Mouse (Mus musculus): ENCODE measurements around the gene Mfsd5. TPM values are rescaled to one million over a fixed set of nuclear protein-coding genes. Genes with fewer than 3 reads are reported as not detected.

Mfsd5 gene
- polyA plus RNA-seq, 1 experiment from 2014 or later = 46.7 TPM

DNA sequence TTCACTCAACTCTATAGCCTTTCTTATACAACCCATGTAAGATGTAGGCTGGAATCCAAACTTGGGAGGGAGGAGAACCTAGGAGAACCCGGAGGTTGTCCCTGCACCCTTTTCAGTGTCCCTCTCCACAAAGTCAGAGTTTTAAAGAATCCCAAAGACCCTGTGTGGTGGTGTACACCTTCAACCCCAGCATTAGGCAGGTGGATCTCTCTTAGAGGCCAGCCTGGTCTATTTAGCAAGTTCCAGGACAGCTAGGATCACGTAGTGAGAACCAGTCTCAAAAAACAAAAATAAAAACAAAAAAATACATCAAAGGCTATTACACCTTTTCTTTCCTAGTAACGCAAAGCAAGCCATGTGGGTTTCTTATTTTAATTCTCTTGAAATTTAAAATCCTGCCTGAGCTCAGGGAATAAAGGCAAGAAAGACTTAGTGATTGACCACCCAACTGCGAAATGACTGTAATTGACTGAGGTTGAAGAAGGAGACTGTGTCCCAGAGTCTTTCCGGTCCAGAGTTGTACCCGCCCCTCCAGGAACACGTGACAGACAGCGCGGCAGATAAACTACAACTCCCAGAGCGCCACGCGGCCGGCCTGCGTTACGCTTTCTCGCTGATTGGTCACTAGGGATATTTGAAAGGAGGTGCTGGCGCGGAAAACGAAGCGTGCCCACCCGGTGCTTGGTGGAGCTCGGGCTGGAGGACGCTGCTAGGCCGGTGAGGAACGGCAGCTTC lies 16.5 kb downstream of the Mfsd5 start, which contains the start of gene Espl1:
Gene Espl1, plus strand, starts transcription at position 634 of the 735 bp plus-strand sequence.
- Histone ChIP-seq H3K4me3 (peak within 1 kb of the TSS; percentile 80), H3K36me3 (peaks cover 25% of the 10 kb centered on the region), H3K9ac (peak within 1 kb of the TSS; percentile 88), H3K4me2 (peak within 1 kb of the TSS; percentile 97), H3K9me3 (no peaks in the 10 kb centered on the region), H3K27me3 (replicated peaks) (no peaks in the 10 kb centered on the region), H3K27ac (replicated peaks) (no peak within 1 kb of the TSS), H3K4me1 (peaks cover 20% of the 10 kb centered on the region)
- ATAC-seq (ENCODE audit: extremely low read depth, insufficient number of reproducible peaks, low FRiP score, low TSS enrichment) = peak; percentile 95
- WGBS = 8% methylated on average over 25 of the region's 25 CpGs

DNA sequence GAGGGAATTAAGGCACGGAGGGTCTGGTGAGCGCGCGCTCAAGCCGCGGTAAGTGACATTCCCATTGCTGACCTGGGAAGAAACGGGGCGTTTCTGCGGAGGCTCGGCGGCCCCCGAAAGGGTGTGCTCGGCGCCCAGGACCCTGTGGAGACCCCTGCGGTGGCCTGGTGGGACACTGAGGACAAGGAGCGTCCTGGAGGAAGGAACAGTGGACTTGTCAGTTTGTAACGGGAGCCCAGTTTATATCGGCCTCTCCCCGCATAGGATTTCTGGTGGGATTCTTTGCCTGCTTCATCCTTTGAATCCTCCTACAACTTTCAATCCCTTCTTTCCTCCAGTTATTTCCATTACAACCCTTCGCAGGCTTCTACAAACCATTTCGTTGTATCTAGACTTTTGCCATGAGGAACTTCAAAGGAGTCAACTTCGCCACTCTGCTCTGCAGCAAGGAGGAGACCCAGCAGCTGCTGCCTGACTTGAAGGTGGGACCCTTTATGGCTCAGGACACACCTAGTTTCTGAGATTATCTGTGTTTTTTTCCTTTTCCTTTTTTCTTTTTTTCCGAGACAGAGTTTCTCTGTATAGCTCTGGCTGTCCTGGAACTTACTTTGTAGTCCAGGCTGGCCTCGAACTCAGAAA lies 17.2 kb downstream of the Mfsd5 start:
- ATAC-seq (ENCODE audit: extremely low read depth, insufficient number of reproducible peaks, low FRiP score, low TSS enrichment) = 0 out of 2 replicates have a peak, but pooled peaks have one; percentile 15
- Histone ChIP-seq H3K27me3 (replicated peaks) (no peaks in the 10 kb centered on the region), H3K36me3 (peaks cover 31% of the 10 kb centered on the region), H3K4me1 (peaks cover 20% of the 10 kb centered on the region), H3K9ac (peak overlapping the region; percentile 88), H3K4me2 (peak overlapping the region; percentile 97), H3K9me3 (no peaks in the 10 kb centered on the region), H3K4me3 (peak overlapping the region; percentile 80), H3K27ac (replicated peaks) (no peak overlapping the region)
- WGBS = 4% methylated on average over 24 of the region's 24 CpGs

DNA sequence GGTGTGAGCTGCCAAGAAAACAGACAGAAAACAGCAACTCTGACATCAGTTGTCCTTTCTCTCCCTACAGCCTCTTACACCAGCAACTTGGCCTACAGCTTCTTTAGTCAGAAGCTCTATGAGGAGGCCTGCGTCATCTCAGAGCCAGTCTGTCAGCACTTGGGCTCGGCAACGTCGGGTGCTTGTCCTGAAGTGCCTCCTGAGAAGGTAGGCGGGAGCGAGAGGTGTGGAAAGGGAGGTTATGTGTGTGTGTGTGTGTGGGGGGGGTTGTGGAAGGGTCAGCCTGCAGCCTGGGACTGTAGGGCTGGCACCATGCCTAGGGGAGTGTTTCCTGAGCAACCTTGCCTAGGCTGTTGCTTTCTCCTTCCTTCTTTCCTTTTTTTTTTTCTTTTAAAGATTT lies 23.3 kb downstream of the Mfsd5 start:
- peaks cover 20% of the 10 kb centered on the region for H3K4me1 ChIP-seq
- peaks cover 75% of the 10 kb centered on the region for H3K36me3 ChIP-seq
- no peak overlapping the region for H3K4me2 ChIP-seq
- peak overlapping the region; percentile 28; the same call in 1 of the 2 replicates for H3K27ac ChIP-seq (replicated peaks)
- no peaks in the 10 kb centered on the region for H3K9me3 ChIP-seq
- H3K9ac ChIP-seq = no peak overlapping the region
- 31% methylated on average over 6 of the region's 6 CpGs for WGBS
- H3K4me3 ChIP-seq = no peak overlapping the region
- no peaks in the 10 kb centered on the region for H3K27me3 ChIP-seq (replicated peaks)
- peak; percentile 69; the same call in 1 of the 2 replicates for ATAC-seq (ENCODE audit: extremely low read depth, insufficient number of reproducible peaks, low FRiP score, low TSS enrichment)

DNA sequence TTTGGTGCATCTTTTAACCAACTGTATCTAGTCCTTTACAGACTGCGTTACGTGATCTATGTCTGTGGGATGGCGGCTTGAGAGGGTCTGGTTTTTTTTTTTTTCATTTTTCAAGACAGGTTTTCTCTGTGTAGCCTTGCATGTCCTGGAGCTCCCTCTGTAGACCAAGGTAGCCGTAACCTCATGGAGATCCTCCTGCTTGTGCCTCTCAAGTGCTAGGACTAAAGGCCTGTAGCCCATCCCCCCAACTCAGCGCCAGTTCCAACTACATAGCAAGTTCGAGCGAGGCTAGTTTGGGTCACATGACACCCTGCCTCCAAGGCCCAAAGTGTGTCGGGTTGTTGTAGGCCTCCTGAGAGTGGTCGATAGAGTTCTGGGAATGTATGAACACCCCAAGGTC lies 29.5 kb downstream of the Mfsd5 start:
- no peak overlapping the region for H3K4me3 ChIP-seq
- no peak overlapping the region for H3K9ac ChIP-seq
- no peaks in the 10 kb centered on the region for H3K27me3 ChIP-seq (replicated peaks)
- H3K4me2 ChIP-seq = no peak overlapping the region
- peaks cover 95% of the 10 kb centered on the region for H3K36me3 ChIP-seq
- H3K27ac ChIP-seq (replicated peaks) = no peak overlapping the region
- 83% methylated on average over 9 of the region's 9 CpGs for whole genome bisulfite sequencing
- no peaks in the 10 kb centered on the region for H3K9me3 ChIP-seq
- H3K4me1 ChIP-seq = 0 out of 2 replicates have a peak, but pooled peaks cover 2% of the 10 kb centered on the region
- ATAC-seq (ENCODE audit: extremely low read depth, insufficient number of reproducible peaks, low FRiP score, low TSS enrichment) = no peak

DNA sequence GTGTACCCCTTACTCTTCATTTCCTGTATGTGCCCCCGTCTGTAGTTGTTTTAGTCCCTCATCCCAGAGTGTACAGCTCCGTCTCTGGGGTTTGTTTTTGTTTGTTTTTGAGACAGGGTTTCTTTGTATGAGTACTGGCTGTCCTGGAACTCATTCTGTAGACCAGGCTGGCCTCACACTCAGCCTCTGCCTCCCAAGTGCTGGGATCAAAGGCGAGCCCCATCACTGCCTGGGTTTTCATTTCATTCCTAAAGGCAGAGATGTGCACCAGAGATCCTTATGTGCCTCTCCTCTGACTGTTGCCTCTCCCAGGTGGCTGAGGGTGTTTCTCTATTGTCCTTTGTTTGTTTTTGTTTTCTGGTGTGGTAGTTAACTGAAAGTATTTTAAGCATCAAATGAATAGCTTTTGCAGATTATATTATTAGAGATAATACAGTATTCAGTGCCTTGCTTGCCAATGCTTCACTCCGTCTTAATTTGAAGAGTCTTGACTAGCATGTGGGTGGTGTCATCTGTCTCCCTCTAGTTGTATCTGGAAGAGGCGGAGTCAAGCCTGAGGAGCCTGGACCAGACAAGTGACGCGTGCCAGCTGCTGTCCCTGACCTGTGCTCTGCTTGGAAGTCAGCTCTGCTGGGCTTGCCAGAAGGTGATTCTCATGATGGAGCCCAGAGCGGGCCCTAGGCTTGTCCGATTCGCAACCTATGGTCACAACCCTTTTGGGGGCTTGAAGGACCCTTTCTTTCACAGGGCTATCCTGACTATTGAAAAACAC lies 31.0 kb downstream of the Mfsd5 start:
- Histone ChIP-seq H3K4me3 (no peak overlapping the region), H3K4me1 (0 out of 2 replicates have a peak, but pooled peaks cover 2% of the 10 kb centered on the region), H3K4me2 (no peak overlapping the region), H3K9ac (no peak overlapping the region), H3K27ac (replicated peaks) (0 out of 2 replicates have a peak overlapping the region, but pooled peaks have one; percentile 1), H3K27me3 (replicated peaks) (no peaks in the 10 kb centered on the region), H3K9me3 (no peaks in the 10 kb centered on the region), H3K36me3 (peaks cover 95% of the 10 kb centered on the region)
- no peak for ATAC-seq (ENCODE audit: extremely low read depth, insufficient number of reproducible peaks, low FRiP score, low TSS enrichment)
- 52% methylated on average over 10 of the region's 10 CpGs for WGBS

DNA sequence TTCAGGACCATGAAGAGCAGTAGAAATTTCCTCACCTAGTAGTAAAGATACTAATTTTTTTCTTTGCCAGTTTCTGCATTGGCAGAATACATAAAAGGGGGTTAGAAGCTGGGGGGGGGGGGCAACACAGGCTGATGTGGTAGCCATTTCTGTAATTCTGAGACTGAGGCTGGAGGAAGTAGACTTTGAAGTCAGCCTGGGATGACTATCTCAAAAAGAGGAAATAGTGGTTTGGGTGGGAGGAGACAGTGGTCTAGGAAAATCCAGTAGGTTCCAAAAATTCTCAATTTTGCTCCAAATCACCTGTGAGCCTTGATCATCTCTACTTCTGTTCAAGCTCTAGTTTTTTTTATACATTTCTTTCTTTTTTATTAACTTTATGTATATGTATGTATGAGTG lies 32.2 kb downstream of the Mfsd5 start:
- ATAC-seq (ENCODE audit: extremely low read depth, insufficient number of reproducible peaks, low FRiP score, low TSS enrichment) = no peak
- 0 out of 2 replicates have a peak, but pooled peaks cover 2% of the 10 kb centered on the region for H3K4me1 ChIP-seq
- H3K4me3 ChIP-seq = no peak overlapping the region
- no peak overlapping the region for H3K9ac ChIP-seq
- H3K27ac ChIP-seq (replicated peaks) = no peak overlapping the region
- H3K36me3 ChIP-seq = peaks cover 95% of the 10 kb centered on the region
- no peaks in the 10 kb centered on the region for H3K9me3 ChIP-seq
- H3K4me2 ChIP-seq = no peak overlapping the region
- H3K27me3 ChIP-seq (replicated peaks) = no peaks in the 10 kb centered on the region

DNA sequence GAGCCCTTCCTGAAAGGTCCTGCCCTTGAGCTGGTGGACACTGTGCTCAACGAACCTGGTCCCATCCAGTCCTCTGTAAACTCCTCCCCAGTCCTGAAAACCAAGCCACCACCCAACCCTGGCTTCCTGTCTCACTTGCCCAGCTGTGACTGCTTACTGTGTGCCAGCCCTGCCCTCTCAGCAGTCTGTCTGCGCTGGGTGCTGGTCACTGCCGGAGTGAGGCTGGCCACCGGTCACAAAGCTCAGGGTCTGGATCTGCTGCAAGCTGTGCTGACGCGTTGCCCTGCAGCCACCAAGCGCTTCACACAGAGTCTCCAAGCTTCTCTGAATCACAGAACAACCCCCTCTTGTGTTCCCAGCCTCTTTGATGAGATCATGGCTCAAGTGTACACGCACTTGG lies 36.0 kb downstream of the Mfsd5 start:
- no peak for ATAC-seq (ENCODE audit: extremely low read depth, insufficient number of reproducible peaks, low FRiP score, low TSS enrichment)
- no peaks in the 10 kb centered on the region for H3K27me3 ChIP-seq (replicated peaks)
- 0 out of 2 replicates have a peak, but pooled peaks cover 2% of the 10 kb centered on the region for H3K4me1 ChIP-seq
- WGBS = 86% methylated on average over 8 of the region's 8 CpGs
- no peaks in the 10 kb centered on the region for H3K9me3 ChIP-seq
- H3K9ac ChIP-seq = no peak overlapping the region
- H3K27ac ChIP-seq (replicated peaks) = 0 out of 2 replicates have a peak overlapping the region, but pooled peaks have one; percentile 17
- no peak overlapping the region for H3K4me2 ChIP-seq
- H3K36me3 ChIP-seq = peaks cover 95% of the 10 kb centered on the region
- H3K4me3 ChIP-seq = no peak overlapping the region

DNA sequence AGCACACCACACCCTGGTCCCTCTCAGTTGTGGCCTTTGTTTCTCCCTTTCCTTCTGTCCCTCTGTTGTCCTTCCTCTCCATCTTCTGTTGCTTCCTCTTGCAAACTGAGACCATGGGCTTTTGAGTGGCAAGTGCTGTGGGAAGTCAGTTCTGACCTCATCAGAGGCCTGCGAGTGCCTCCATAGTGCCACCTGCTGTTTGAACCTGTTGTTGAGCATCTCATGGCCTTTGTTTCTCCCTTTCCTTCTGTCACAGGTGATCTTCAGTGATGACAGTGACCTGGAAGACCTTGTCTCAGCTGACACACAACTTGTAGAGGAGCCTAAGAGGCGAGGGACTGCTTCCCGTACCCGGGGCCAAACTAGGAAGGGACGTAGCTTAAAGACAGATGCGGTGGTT lies 37.0 kb downstream of the Mfsd5 start:
- Histone ChIP-seq H3K9me3 (no peaks in the 10 kb centered on the region), H3K27ac (replicated peaks) (no peak overlapping the region), H3K4me1 (no peaks in the 10 kb centered on the region), H3K36me3 (peaks cover 97% of the 10 kb centered on the region), H3K9ac (no peak overlapping the region), H3K4me2 (no peak overlapping the region), H3K4me3 (no peak overlapping the region), H3K27me3 (replicated peaks) (no peaks in the 10 kb centered on the region)
- WGBS = 84% methylated on average over 6 of the region's 6 CpGs
- ATAC-seq (ENCODE audit: extremely low read depth, insufficient number of reproducible peaks, low FRiP score, low TSS enrichment) = no peak

DNA sequence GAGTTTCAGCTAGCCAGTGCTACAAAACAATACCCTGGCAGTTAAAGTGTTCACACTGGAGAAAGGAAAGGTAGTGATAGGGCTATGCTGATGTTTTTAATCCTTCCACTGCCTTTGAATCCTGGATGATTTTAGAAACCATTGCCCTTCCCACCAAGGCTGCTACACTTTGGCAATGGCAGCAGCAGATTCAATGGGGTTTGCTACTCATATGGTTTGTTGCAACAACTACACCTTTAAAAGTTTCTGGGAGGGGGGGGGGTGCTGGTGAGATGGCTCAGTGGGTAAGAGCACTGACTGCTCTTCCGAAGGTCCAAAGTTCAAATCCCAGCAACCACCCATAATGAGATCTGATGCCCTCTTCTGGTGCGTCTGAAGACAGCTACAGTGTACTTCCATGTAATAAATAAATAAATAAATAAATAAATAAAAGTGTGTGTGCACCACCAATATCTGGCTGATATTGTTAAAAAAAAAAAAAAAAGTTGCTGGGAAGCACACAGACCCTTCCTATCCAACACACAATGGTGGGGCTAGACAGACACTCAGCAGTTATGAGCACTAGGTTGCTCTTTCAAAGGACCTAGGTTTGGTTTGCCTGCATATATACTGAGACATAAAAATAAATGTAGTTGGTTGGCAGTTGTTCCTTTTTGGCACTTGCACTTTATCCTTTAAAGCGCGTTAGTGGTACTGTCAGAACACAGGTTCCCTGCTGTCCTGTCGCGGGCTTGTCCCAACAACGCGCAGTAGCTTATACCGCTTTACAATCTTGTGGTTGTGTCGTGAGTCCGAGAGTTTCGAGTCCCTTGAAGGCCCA lies 45.6 kb downstream of the Mfsd5 start:
- H3K9me3 ChIP-seq = no peaks in the 10 kb centered on the region
- H3K36me3 ChIP-seq = peaks cover 66% of the 10 kb centered on the region
- H3K9ac ChIP-seq = 0 out of 2 replicates have a peak overlapping the region, but pooled peaks have one; percentile 1
- H3K4me3 ChIP-seq = peak overlapping the region; percentile 22; the same call in 1 of the 2 replicates
- ATAC-seq (ENCODE audit: extremely low read depth, insufficient number of reproducible peaks, low FRiP score, low TSS enrichment) = no peak
- H3K27ac ChIP-seq (replicated peaks) = no peak overlapping the region
- peaks cover 14% of the 10 kb centered on the region for H3K4me1 ChIP-seq
- H3K27me3 ChIP-seq (replicated peaks) = no peaks in the 10 kb centered on the region
- peak overlapping the region; percentile 90 for H3K4me2 ChIP-seq
- WGBS = 76% methylated on average over 12 of the region's 12 CpGs

DNA sequence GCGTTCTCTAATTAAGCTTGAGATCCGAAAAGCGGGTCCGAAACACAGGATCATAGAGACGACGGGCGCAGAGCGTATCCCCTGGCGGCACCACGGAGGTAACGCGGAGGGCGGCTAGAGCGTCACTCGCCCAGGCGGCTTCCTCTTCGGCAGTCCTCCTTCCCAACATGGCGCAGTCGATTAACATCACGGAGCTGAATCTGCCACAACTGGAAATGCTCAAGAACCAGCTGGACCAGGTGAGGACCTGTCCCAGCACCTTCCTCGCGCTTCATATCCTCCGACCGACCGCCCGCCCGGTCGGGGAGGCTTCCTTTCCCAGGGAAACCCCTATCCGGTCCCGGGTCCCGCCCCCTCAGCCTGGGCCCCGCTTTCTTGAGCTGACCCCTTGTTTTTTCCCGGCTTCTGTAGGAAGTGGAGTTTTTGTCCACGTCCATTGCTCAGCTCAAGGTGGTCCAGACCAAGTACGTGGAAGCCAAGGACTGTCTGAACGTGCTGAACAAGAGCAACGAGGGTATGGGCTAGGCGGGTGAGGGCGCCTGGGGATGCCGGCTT lies 46.8 kb downstream of the Mfsd5 start, which contains the start of gene Pfdn5:
Gene Pfdn5, plus strand, starts transcription at position 95 of the 555 bp plus-strand sequence.
- no peaks in the 10 kb centered on the region for H3K27me3 ChIP-seq (replicated peaks)
- peaks cover 66% of the 10 kb centered on the region for H3K36me3 ChIP-seq
- peak within 1 kb of the TSS; percentile 60 for H3K27ac ChIP-seq (replicated peaks)
- H3K4me3 ChIP-seq = peak within 1 kb of the TSS; percentile 66
- H3K9me3 ChIP-seq = no peaks in the 10 kb centered on the region
- under 1% methylated on average over 40 of the region's 40 CpGs for WGBS
- peak within 1 kb of the TSS; percentile 90 for H3K4me2 ChIP-seq
- peaks cover 16% of the 10 kb centered on the region for H3K4me1 ChIP-seq
- H3K9ac ChIP-seq = peak within 1 kb of the TSS; percentile 84
- peak; percentile 60; the same call in 1 of the 2 replicates for ATAC-seq (ENCODE audit: extremely low read depth, insufficient number of reproducible peaks, low FRiP score, low TSS enrichment)

Data from heart, embryonic 13.5 days (tissue).